Mouse (Mus musculus) kidney, adult 2 months (tissue): ENCODE data around the gene Olfr460.

Experiments
- CTCF ChIP-seq: fragments of 200-500 bp; conservative IDR thresholded peaks from 2 replicates; pipeline ENCODE4 v1.5.1; 2011; ENCODE audit warnings: low read depth, mild to moderate bottlenecking, control low read depth, low read length, moderate library complexity, mixed read lengths; ENCODE audit not compliant: insufficient read depth, insufficient read length
- POLR2A ChIP-seq: fragments of 200-500 bp; IDR thresholded peaks from one replicate; pipeline ENCODE4 v1.6.1; 2011; ENCODE audit warnings: low read depth, low read length, control low read depth

DNA sequence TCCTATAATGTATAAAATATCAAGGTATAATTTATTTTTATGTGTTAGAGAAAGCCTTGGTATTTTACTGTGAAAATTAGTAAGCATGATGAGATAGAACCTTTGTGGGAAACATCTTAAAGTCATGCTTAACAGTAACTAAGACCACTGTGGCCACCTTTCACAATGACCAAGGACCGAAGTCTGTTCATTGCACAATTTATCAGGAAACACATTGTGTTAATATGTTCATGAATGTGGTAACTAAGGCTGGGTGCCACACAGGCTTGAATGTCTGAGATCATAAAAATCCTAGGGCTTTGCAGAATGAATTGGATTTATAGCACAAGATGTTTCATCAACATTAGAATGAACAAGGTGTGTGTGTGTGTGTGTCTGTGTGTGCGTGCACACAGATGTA is 19.1 kb downstream of the Olfr460 start:
- TF ChIP-seq POLR2A: no peak
- TF ChIP-seq CTCF: no peak
